Mouse (Mus musculus) small intestine, adult 2 months (tissue): ENCODE measurements around the gene Slc1a2.

ENCODE experiments used
- CTCF ChIP-seq: fragments of 200-500 bp; IDR thresholded peaks from 2 replicates; pipeline ENCODE4 v1.5.1; 2012; ENCODE audit warnings: low read depth, mild to moderate bottlenecking, control low read depth, inconsistent platforms, low read length, moderate library complexity, mixed read lengths; ENCODE audit not compliant: insufficient replicate concordance, insufficient read length; ENCODE audit errors: extremely low read depth
- POLR2A ChIP-seq: fragments of 200-500 bp; IDR thresholded peaks from 2 replicates; pipeline ENCODE4 v1.6.1; 2012; ENCODE audit warnings: low read depth, mild to moderate bottlenecking, control low read depth, inconsistent platforms, low read length, moderate library complexity

GRCm38 (mm10) chr2:102771304-102771703 is 112.8 kb downstream of the Slc1a2 start:
- TF ChIP-seq CTCF (no peak), POLR2A (no peak)
